Mouse (Mus musculus) kidney, embryonic 14.5 days (tissue): ENCODE measurements around the gene Zc3h15. TPM values are rescaled to one million over a fixed set of nuclear protein-coding genes. Genes with fewer than 3 reads are reported as not detected.

Source experiments
- ATAC-seq: fragments of 200-750 bp; cut with Nextera tagmentation; 2 replicates; pipeline ENCODE4 v1.8.0; 2017; ENCODE audit warnings: moderate number of reproducible peaks, mild to moderate bottlenecking, moderate TSS enrichment, moderate library complexity; ENCODE audit not compliant: low FRiP score, low TSS enrichment
- H3K27ac ChIP-seq: fragments of 300-500 bp; sonication (generic); 2 replicates; pipeline ENCODE4 v1.5.1; 2014; ENCODE audit warnings: low read depth, mild to moderate bottlenecking, low read length, moderate library complexity, mixed read lengths
- H3K27me3 ChIP-seq: fragments of 300-500 bp; sonication (generic); 2 replicates; pipeline ENCODE4 v1.6.1; 2014; ENCODE audit warnings: mild to moderate bottlenecking, low read length; ENCODE audit not compliant: control insufficient read depth, insufficient read depth
- H3K36me3 ChIP-seq: fragments of 300-500 bp; sonication (generic); 2 replicates; pipeline ENCODE4 v1.6.1; 2014; ENCODE audit warnings: low read length, mixed read lengths; ENCODE audit not compliant: control insufficient read depth, insufficient read depth
- H3K4me1 ChIP-seq: fragments of 300-500 bp; sonication (generic); 2 replicates; pipeline ENCODE4 v1.6.1; 2014; ENCODE audit warnings: low read length, mixed read lengths; ENCODE audit not compliant: control insufficient read depth, insufficient read depth
- H3K4me2 ChIP-seq: fragments of 300-500 bp; sonication (generic); replicated peaks from 2 replicates; pipeline ENCODE4 v1.6.1; 2014; ENCODE audit warnings: low read depth, mild to moderate bottlenecking, low read length
- H3K4me3 ChIP-seq: fragments of 300-500 bp; sonication (generic); 2 replicates; pipeline ENCODE4 v1.5.1; 2014; ENCODE audit warnings: mild to moderate bottlenecking, low read length
- H3K9ac ChIP-seq: fragments of 300-500 bp; sonication (generic); 2 replicates; pipeline ENCODE4 v1.6.1; 2014; ENCODE audit warnings: low read depth, mild to moderate bottlenecking, low read length, moderate library complexity
- H3K9me3 ChIP-seq: fragments of 300-500 bp; sonication (generic); 2 replicates; pipeline ENCODE4 v1.6.1; 2016; ENCODE audit warnings: low read length; ENCODE audit not compliant: control insufficient read depth
- WGBS: fragments of 180-500 bp; shearing (Covaris S2); extraction: QIAGEN DNeasy Blood & Tissue Kit; methylation state at CpG from one replicate; pipeline ENCODE4 v1.1.7; 2014; 5-methylcytosine and 5-hydroxymethylcytosine counted together
- polyA plus RNA-seq: library from polyadenylated mRNA; unstranded; fragments of >200 nt; fragmentation: Nextera tagmentation; extraction: Ambion mirVana; gene quantifications from 2 replicates; pipeline ENCODE4 v1.2.1, GENCODE M21; 2014

Gene Zc3h15
- polyA plus RNA-seq, 1 experiment from 2014 or later, result 145 TPM

DNA sequence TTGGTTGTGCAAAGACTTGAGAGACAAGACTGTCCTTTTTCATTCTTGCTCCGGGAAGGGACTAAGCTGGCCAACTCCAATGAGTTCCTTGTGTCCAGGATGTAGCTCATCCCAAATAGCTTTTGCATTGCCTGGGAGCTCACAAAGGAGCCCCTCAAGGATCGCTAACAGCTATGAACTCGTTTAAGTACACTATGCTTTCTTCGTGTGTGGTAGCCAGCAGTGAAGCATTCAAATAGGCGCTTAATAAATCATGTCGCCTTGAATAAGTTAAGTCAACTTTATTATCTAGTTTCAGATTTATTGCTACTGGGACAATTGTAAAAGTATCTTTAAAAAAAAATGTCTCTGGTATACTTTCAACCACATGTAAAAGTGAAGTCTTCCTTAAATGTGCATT is 37.5 kb downstream of the Zc3h15 start:
- Histone ChIP-seq H3K27ac (peak overlapping the region; percentile 20; the same call in 1 of the 2 replicates), H3K27me3 (no peaks in the 10 kb centered on the region), H3K36me3 (no peaks in the 10 kb centered on the region), H3K9ac (no peak overlapping the region), H3K9me3 (no peaks in the 10 kb centered on the region), H3K4me1 (peaks cover 3% of the 10 kb centered on the region; the same call in 1 of the 2 replicates), H3K4me3 (no peak overlapping the region), H3K4me2 (no peak overlapping the region)
- ATAC-seq, result peak; percentile 73
- 34% methylated on average over 6 of the region's 6 CpGs for WGBS

DNA sequence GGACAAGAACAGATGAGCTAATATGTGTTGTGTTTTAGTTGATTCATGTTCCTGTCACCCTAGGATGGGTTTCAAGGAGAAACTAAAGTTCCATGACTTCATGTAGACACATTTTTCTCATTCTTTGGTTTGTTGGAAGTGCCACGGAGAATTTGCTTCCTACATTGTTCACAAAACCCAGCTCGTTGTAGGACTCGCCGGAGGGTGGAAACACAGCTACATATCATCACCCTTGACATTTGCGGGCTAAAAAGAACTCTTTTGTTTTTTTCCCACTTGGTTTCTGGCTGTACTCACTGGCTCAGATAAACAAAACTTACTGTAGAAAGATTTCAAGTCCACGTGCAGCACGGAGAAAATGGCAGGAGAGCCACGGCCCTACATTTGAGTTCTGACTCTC is 38.0 kb downstream of the Zc3h15 start:
- ATAC-seq, result peak; percentile 26; the same call in 1 of the 2 replicates
- Histone ChIP-seq H3K9me3 (no peaks in the 10 kb centered on the region), H3K4me2 (no peak overlapping the region), H3K36me3 (no peaks in the 10 kb centered on the region), H3K4me1 (peaks cover 3% of the 10 kb centered on the region; the same call in 1 of the 2 replicates), H3K4me3 (no peak overlapping the region), H3K27ac (no peak overlapping the region; the same call in 1 of the 2 replicates), H3K9ac (no peak overlapping the region), H3K27me3 (no peaks in the 10 kb centered on the region)
- 36% methylated on average over 8 of the region's 8 CpGs for WGBS

DNA sequence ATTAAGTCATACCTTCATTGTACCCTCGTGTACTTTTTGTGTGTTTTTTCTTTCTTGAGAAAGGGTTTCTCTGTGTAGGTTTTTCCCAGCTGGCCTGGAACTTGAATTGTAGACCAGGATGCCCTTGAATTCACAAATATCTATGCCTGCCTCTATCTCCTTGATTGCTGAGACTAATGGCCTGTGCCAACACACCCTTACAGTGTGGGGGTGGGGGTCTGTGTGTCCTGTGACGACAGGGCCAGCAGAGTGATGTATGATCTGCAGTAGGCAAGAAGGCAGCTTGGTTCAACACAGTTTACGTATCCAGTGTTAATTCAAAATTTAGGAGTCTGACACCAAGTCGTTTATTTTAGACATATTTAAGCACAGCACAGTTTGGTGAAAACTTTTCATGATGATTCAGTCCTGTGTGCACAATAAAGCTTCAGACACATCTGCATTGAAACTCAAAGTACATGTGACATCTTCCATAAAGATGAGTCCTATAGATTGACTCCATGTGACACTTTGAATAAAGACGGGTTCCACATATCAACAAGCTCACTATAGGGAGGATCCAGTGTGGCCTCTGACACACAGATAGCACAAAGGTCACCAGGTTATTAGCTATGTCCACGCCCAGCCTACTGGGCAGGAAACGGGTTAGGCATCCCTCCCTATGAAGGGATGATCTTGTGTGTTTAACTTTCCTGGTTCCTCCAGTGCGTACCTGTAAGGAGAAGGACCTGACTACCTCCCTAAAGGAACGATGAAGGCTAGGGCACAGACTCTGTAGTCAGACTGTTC is 39.7 kb downstream of the Zc3h15 start:
- Histone ChIP-seq H3K4me1 (peaks cover 3% of the 10 kb centered on the region; the same call in 1 of the 2 replicates), H3K27me3 (no peaks in the 10 kb centered on the region), H3K36me3 (no peaks in the 10 kb centered on the region), H3K9ac (no peak overlapping the region), H3K4me3 (no peak overlapping the region), H3K27ac (no peak overlapping the region), H3K9me3 (no peaks in the 10 kb centered on the region; the same call in 1 of the 2 replicates), H3K4me2 (no peak overlapping the region)
- 68% methylated on average over 9 of the region's 9 CpGs for WGBS
- ATAC-seq, result no peak

DNA sequence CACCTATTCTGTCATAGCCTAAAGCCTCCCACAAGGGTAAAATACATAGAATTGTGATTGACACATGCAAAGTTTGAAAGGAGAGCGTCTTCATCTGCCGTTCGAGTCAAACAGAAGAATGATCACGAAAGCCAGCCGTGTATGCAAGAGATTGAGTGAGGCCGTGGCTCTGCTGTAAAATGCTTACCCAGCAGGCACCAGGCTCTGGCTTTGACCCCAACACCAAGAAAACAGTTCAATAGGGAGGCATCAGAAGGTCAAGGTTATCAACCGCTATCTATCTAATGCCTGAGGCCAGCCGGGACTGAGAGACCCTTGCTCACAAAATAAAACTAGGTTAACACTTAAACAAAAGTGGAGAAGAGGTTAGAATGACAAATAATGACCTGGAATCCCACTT is 40.5 kb downstream of the Zc3h15 start:
- no peak overlapping the region for H3K4me2 ChIP-seq
- H3K9me3 ChIP-seq, result no peaks in the 10 kb centered on the region; the same call in 1 of the 2 replicates
- H3K27ac ChIP-seq, result no peak overlapping the region
- no peak for ATAC-seq
- peaks cover 3% of the 10 kb centered on the region; the same call in 1 of the 2 replicates for H3K4me1 ChIP-seq
- H3K36me3 ChIP-seq, result no peaks in the 10 kb centered on the region
- H3K4me3 ChIP-seq, result no peak overlapping the region
- H3K27me3 ChIP-seq, result no peaks in the 10 kb centered on the region
- no peak overlapping the region for H3K9ac ChIP-seq
- WGBS, result 63% methylated on average over 8 of the region's 8 CpGs

DNA sequence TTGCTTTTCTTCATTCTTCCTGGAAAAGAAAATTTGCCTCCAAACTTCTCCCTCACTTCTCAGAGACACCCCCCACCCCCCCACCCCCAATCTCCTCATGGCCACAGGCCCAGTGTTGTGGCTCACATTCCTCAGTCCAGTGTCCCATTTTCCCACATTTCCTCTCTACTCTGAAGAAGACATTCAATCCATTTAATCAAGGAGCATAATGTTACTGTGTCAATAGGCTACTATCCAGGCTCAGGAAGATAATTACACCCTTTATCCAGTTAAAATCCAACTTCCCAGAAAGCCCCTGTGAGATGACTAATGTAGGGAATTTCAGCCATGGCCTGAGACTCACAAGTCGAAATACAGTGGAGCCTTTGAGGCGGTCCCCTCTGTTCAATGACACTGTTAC is 46.1 kb downstream of the Zc3h15 start:
- WGBS, result 75% methylated on average over 2 of the region's 2 CpGs
- no peak overlapping the region for H3K4me2 ChIP-seq
- ATAC-seq, result no peak; the same call in 1 of the 2 replicates

DNA sequence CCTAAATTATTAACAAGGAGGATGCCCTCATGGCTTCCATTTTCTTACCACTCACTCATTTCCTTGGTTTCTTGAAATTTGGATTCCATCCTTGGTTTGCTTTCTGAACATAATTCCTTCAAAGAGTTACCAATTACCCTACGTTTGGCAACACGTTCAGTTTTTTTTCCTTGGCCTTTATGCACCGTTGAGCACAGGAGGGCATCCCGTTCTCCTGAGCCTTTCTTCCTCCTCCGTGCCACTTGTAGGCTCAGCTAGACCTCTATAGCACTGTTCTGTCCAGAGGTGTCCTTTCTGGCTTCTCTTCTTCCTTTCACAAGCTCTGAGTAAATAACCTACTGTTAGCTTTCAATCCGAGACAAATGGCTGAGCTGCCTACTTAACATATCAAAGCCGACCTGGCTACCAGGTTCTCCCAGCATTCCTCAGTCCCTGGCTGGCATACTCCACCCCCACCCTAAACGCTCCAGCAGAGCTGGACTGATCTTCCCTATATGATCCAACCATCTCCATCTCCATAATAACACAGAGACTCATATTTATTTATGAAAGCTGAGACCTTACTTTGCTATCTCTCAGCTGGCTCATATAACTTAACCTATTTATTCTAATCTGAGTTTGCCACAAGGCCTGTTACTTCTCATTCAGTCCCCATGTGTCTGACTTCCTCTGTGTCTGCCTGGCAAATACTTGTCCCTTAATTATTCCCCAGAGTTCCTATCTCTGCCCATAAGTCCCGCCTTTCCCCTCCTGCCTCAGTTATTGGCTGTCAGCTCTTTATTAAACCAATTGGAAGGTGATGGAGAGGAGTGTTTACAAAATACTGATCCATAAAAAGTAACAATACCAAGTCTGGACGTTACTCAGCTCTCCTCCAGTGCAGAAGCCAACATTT is 48.7 kb downstream of the Zc3h15 start:
- Histone ChIP-seq H3K27me3 (no peaks in the 10 kb centered on the region), H3K4me3 (no peak overlapping the region), H3K4me1 (0 out of 2 replicates have a peak, but pooled peaks cover 3% of the 10 kb centered on the region), H3K9me3 (no peaks in the 10 kb centered on the region; the same call in 1 of the 2 replicates), H3K4me2 (no peak overlapping the region), H3K27ac (0 out of 2 replicates have a peak overlapping the region, but pooled peaks have one; percentile 37), H3K36me3 (no peaks in the 10 kb centered on the region), H3K9ac (no peak overlapping the region)
- WGBS, result 31% methylated on average over 10 of the region's 10 CpGs
- no peak for ATAC-seq

More for the DNA sequence above, 46.1 kb downstream of the Zc3h15 start:
- Histone ChIP-seq H3K27ac (no peak overlapping the region), H3K9ac (no peak overlapping the region), H3K9me3 (no peaks in the 10 kb centered on the region; the same call in 1 of the 2 replicates), H3K27me3 (no peaks in the 10 kb centered on the region), H3K4me3 (no peak overlapping the region), H3K36me3 (no peaks in the 10 kb centered on the region), H3K4me1 (0 out of 2 replicates have a peak, but pooled peaks cover 3% of the 10 kb centered on the region)

DNA sequence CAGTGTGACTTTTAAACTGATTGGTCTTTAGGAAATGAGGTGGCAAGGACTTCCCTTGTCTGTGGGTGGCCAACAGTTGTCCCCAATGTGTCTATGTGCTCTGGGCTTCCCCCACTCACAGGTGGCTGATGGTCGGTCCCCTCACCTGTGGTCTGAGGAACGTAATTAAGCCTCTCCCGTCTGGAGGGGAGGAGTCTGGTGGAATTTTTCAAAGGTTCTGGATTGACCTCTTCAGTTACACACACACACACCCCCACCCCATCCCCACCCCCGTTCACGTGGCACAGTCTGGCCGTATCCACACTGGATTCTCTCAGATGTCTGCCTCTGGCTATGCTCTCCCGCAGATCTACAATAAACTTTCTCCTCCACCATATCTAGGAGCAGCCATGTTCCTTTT is 49.8 kb downstream of the Zc3h15 start:
- no peak; the same call in 1 of the 2 replicates for ATAC-seq
- 0 out of 2 replicates have a peak, but pooled peaks cover 3% of the 10 kb centered on the region for H3K4me1 ChIP-seq

DNA sequence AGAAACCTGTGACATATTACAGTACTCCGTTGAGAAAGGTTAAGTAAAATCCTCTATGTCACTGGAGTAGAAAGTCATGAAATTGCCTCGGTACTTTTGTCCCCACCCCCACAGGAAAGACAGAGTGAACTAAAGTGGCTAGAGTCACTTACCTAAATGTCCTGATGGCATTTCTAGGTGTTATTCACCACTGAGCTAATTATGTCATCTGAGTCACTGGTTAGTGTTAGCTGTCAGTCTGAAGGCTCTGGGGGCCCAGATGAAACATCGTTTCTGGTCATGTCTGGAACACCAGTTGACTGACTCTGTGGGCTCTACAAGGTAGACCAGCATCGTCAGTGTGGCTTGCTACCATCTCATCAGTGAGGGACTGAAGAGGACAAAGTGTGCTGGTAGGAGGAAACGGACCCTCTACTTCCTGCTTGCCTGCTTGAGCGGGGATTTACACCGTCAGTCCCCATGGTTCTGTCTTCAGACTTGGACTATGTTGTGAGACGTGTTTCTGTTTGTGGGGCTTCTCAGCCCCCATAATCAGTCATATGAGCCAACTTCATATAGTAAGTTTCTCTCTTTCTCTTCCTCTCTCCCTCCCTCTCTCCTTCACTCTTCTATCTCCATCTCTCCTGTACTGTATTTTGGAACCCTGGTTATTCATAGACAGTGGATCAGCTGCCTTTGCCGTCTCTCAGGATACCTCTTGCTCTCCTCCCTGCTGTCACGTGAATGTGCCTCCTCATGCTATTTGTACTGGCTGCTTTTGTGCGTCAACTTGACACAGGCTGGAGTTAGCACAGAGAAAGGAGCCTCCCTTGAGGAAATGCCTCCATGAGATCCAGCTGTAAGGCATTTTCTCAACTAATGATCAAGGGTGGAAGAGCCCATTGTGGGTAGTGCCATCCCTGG is 51.4 kb downstream of the Zc3h15 start:
- Histone ChIP-seq H3K27ac (no peak overlapping the region), H3K4me1 (0 out of 2 replicates have a peak, but pooled peaks cover 3% of the 10 kb centered on the region), H3K27me3 (no peaks in the 10 kb centered on the region), H3K4me3 (no peak overlapping the region), H3K9me3 (no peaks in the 10 kb centered on the region), H3K4me2 (no peak overlapping the region), H3K9ac (no peak overlapping the region), H3K36me3 (no peaks in the 10 kb centered on the region)
- 76% methylated on average over 11 of the region's 11 CpGs for WGBS
- no peak for ATAC-seq

More for the DNA sequence above, 49.8 kb downstream of the Zc3h15 start:
- WGBS, result 67% methylated on average over 7 of the region's 7 CpGs
- no peaks in the 10 kb centered on the region; the same call in 1 of the 2 replicates for H3K9me3 ChIP-seq
- no peak overlapping the region for H3K4me2 ChIP-seq
- no peaks in the 10 kb centered on the region for H3K36me3 ChIP-seq
- no peak overlapping the region for H3K27ac ChIP-seq
- no peak overlapping the region for H3K4me3 ChIP-seq
- H3K27me3 ChIP-seq, result no peaks in the 10 kb centered on the region
- no peak overlapping the region for H3K9ac ChIP-seq
